9 mouse cellular contexts compared by ENCODE assay signal in genomic region chr17:65871641-65872041, GRCm38 (mm10). TPM values are rescaled to one million over a fixed set of nuclear protein-coding genes. Genes with fewer than 3 reads are reported as not detected.
DNase-seq lines count a peak whose midpoint lies in the region; ATAC-seq and TF ChIP-seq lines count a peak whose summit lies in the region.
"Had no signal": no experiment of that assay in that cellular context is flagged by ENCODE, and none has a peak within 500 bp of the region (broad histone marks: within the 10 kb centered on the region; RNA-seq: fewer than 3 reads in every experiment).

No protein-coding gene starts in this region.

- dilution Hi-C loops in CH12.LX (cut with MboI; ENCODE audit: extremely low pct_ligation_motif_present, extremely low pct_unique_long_range_greater_than_20kb, low sequenced_read_pairs) = no loop called here

- TF ChIP-seq RAD21 in CH12.LX (IDR thresholded peaks at IDR 0.05; ENCODE audit: low read depth, low read length) = no peak

- no peak for DNase-seq in layer of hippocampus, adult 2 months (ENCODE audit: low spot score in 2 of 2)
- no peak for DNase-seq in layer of hippocampus, adult 9-11 months
- no peak for DNase-seq in CH12.LX (ENCODE audit: extremely low read depth)
- DNase-seq in brain, adult 2 months (ENCODE audit: low read depth, low spot score) = peak; percentile 54
- no peak for DNase-seq in liver, embryonic 13.5 days
- no peak for DNase-seq in urinary bladder, postnatal 14 days (ENCODE audit: low spot score)
- DNase-seq in gastrocnemius, adult 18-20 months (ENCODE audit: low spot score) = no peak
- DNase-seq: cerebellum, postnatal 36 days had no signal

- no peaks in the 10 kb centered on the region for H3K27me3 ChIP-seq in CH12.LX (replicated peaks)
- no peaks in the 10 kb centered on the region for H3K27me3 ChIP-seq in liver, embryonic 13.5 days
- H3K27me3 ChIP-seq: hindbrain, embryonic 15.5 days had no signal

- H3K9ac ChIP-seq in CH12.LX (ENCODE audit: insufficient read depth, low read depth) = no peak overlapping the region
- no peak overlapping the region for H3K9ac ChIP-seq in liver, embryonic 13.5 days
- H3K9ac ChIP-seq: hindbrain, embryonic 15.5 days had no signal

- TF ChIP-seq CTCF in layer of hippocampus, adult 2 months (conservative IDR thresholded peaks at IDR 0.05) = no peak
- TF ChIP-seq CTCF in CH12.LX (conservative IDR thresholded peaks at IDR 0.05 in 1 of 2, IDR thresholded peaks at IDR 0.05 in 1 of 2; ENCODE audit: low read depth in 2 of 2, low read length in 2 of 2) = no peak

- in situ Hi-C loops in CH12.LX (cut with MboI; ENCODE audit: low pct_ligation_motif_present, low pct_unique_long_range_greater_than_20kb, low sequenced_read_pairs) = no loop called here

- no peaks in the 10 kb centered on the region for H3K9me3 ChIP-seq in CH12.LX (replicated peaks; ENCODE audit: low read length)
- H3K9me3 ChIP-seq in liver, embryonic 13.5 days (replicated peaks) = no peaks in the 10 kb centered on the region
- H3K9me3 ChIP-seq: hindbrain, embryonic 15.5 days had no signal

- H3K27ac ChIP-seq in layer of hippocampus, adult 2 months = peak overlapping the region; percentile 52
- H3K27ac ChIP-seq in CH12.LX (ENCODE audit: insufficient read depth, low read depth) = no peak overlapping the region
- H3K27ac ChIP-seq in liver, embryonic 13.5 days = peak overlapping the region; percentile 2; the same call in 1 of the 2 replicates
- H3K27ac ChIP-seq: hindbrain, embryonic 15.5 days had no signal

- ATAC-seq in liver, embryonic 13.5 days (ENCODE audit: low read depth) = no peak

- H3K36me3 ChIP-seq in CH12.LX (replicated peaks in 1 of 2; ENCODE audit: control insufficient read depth in 1 of 2, insufficient read depth in 1 of 2, low read length in 1 of 2) = peaks cover 4 to 25% of the 10 kb centered on the region in 2 experiments
- H3K36me3 ChIP-seq in liver, embryonic 13.5 days = peaks cover 12% of the 10 kb centered on the region

- 0 out of 2 replicates have a peak overlapping the region, but pooled peaks have one; percentile 31 for H3K4me2 ChIP-seq in CH12.LX (ENCODE audit: insufficient read depth, low read depth, poor library complexity, severe bottlenecking)
- no peak overlapping the region for H3K4me2 ChIP-seq in liver, embryonic 13.5 days
- H3K4me2 ChIP-seq: hindbrain, embryonic 15.5 days had no signal

- peaks cover 7% of the 10 kb centered on the region for H3K79me2 ChIP-seq in CH12.LX (replicated peaks; ENCODE audit: control insufficient read depth, extremely low read depth, insufficient read depth, poor library complexity, severe bottlenecking)

- no peak for TF ChIP-seq POLR2A in CH12.LX (IDR thresholded peaks at IDR 0.05; ENCODE audit: low read depth, low read length)

- H3K4me1 ChIP-seq in CH12.LX (ENCODE audit: control insufficient read depth in 1 of 2, insufficient read depth in 2 of 2) = peaks cover 10 to 43% of the 10 kb centered on the region in 2 experiments
- peaks cover 30% of the 10 kb centered on the region for H3K4me1 ChIP-seq in liver, embryonic 13.5 days (replicated peaks)

- 57% methylated on average over 5 of the region's 5 CpGs for WGBS in liver, embryonic 13.5 days (ENCODE audit: insufficient replicate concordance)

- no peak for TF ChIP-seq EP300 in CH12.LX (IDR thresholded peaks at IDR 0.05; ENCODE audit: low read length)

- no peak overlapping the region for H3K4me3 ChIP-seq in layer of hippocampus, adult 2 months
- H3K4me3 ChIP-seq in CH12.LX (replicated peaks in 1 of 3; ENCODE audit: low read depth in 2 of 3, low read length in 2 of 3, poor library complexity in 1 of 3) = no peak overlapping the region
- no peak overlapping the region for H3K4me3 ChIP-seq in liver, embryonic 13.5 days (replicated peaks)
- H3K4me3 ChIP-seq: hindbrain, embryonic 15.5 days had no signal

TF ChIP-seq in CH12.LX, 34 proteins besides CTCF, POLR2A, EP300 and RAD21:
- TF ChIP-seq ZMIZ1 (IDR thresholded peaks at IDR 0.05; ENCODE audit: low read depth, low read length) = no peak
- no peak for TF ChIP-seq TBP (conservative IDR thresholded peaks at IDR 0.05; ENCODE audit: low read depth, low read length)
- TF ChIP-seq MXI1 (IDR thresholded peaks at IDR 0.05; ENCODE audit: low read depth, low read length) = no peak; the same call in 1 of the 2 replicates
- TF ChIP-seq USF2 (conservative IDR thresholded peaks at IDR 0.05; ENCODE audit: low read depth, low read length) = no peak
- no peak for TF ChIP-seq NELFE (IDR thresholded peaks at IDR 0.05; ENCODE audit: low read depth, low read length)
- TF ChIP-seq SMC3 (IDR thresholded peaks at IDR 0.05; ENCODE audit: low read depth, low read length) = no peak
- no peak for TF ChIP-seq PAX5 (IDR thresholded peaks at IDR 0.05; ENCODE audit: low read length)
- TF ChIP-seq ELF1 (IDR thresholded peaks at IDR 0.05; ENCODE audit: low read depth, low read length) = no peak
- TF ChIP-seq USF1 (IDR thresholded peaks at IDR 0.05; ENCODE audit: low read depth, low read length) = no peak
- TF ChIP-seq ZNF384 (IDR thresholded peaks at IDR 0.05; ENCODE audit: low read depth, low read length) = no peak
- no peak for TF ChIP-seq POLR2AphosphoS2 (IDR thresholded peaks at IDR 0.05; ENCODE audit: low read depth, low read length)
- TF ChIP-seq UBTF (IDR thresholded peaks at IDR 0.05; ENCODE audit: low read depth, low read length) = no peak
- no peak for TF ChIP-seq NRF1 (IDR thresholded peaks at IDR 0.05; ENCODE audit: low read depth, low read length)
- no peak for TF ChIP-seq JUN (IDR thresholded peaks at IDR 0.05; ENCODE audit: insufficient read depth, low read depth, low read length)
- no peak for TF ChIP-seq GABPA (IDR thresholded peaks at IDR 0.05; ENCODE audit: insufficient replicate concordance, low read depth, low read length)
- TF ChIP-seq E2F4 (IDR thresholded peaks at IDR 0.05; ENCODE audit: insufficient replicate concordance, low read depth, low read length) = no peak
- TF ChIP-seq MAZ (IDR thresholded peaks at IDR 0.05; ENCODE audit: low read depth, low read length) = no peak
- no peak for TF ChIP-seq RCOR1 (conservative IDR thresholded peaks at IDR 0.05; ENCODE audit: low read depth, low read length)
- TF ChIP-seq HCFC1 (IDR thresholded peaks at IDR 0.05; ENCODE audit: low read depth, low read length) = no peak
- TF ChIP-seq MYC (IDR thresholded peaks at IDR 0.05; ENCODE audit: low read depth, low read length) = no peak

RNA-seq across cellular contexts. Expression of gene Ralbp1, which starts 14.0 kb away (rescaled TPM):
- 10 to 100 TPM; 54.2 to 56.8 TPM for total RNA-seq in layer of hippocampus, adult 2 months (2021)
- total RNA-seq in CH12.LX (2012; rRNA removed) = 22.8 and 26.5 TPM in 2 replicates
- 27.2 and 28.1 TPM in 2 replicates for total RNA-seq in CH12.LX (2014; rRNA removed)
- polyA plus RNA-seq in CH12.LX (2012; ENCODE audit: insufficient read length, low read depth) = 25.3 and 25.9 TPM in 2 replicates
- polyA plus RNA-seq in liver, embryonic 13.5 days (2015; fragmentation: Nextera tagmentation; extraction: Ambion mirVana) = 47.2 and 53.3 TPM in 2 replicates
- total RNA-seq in gastrocnemius, adult 18-20 months (2021) = 10 to 100 TPM; 26.1 to 27.3 TPM
